Mouse (Mus musculus) common myeloid progenitor, adult 5-6 weeks (primary cell): Measurements from ENCODE around the gene Usp13. TPM values are rescaled to one million over a fixed set of nuclear protein-coding genes. Genes with fewer than 3 reads are reported as not detected.

Experiments
- ATAC-seq: replicated peaks from 2 replicates; pipeline ENCODE4 v1.8.0; 2016; ENCODE audit warnings: low read depth, mild to moderate bottlenecking, moderate TSS enrichment, inconsistent platforms; ENCODE audit not compliant: poor library complexity, severe bottlenecking
- total RNA-seq: library from RNA; stranded (forward); fragments of 200-1000, 187-1606 nt; gene quantifications from 2 replicates; pipeline ENCODE4 v1.2.3, GENCODE M21; 2017

The Usp13 gene
- total RNA-seq, 1 experiment from 2014 or later = not detected

- ATAC-seq = no peak
These were observed 92.8 kb downstream of the Usp13 start for GRCm38 (mm10) chr3:32910071-32910551.

GRCm38 (mm10) chr3:32924168-32924567 lies 106.8 kb downstream of the Usp13 start:
- ATAC-seq = no peak

GRCm38 (mm10) chr3:32939802-32940501 lies 122.6 kb downstream of the Usp13 start:
- ATAC-seq = no peak

- no peak for ATAC-seq
These were observed 130.1 kb downstream of the Usp13 start for GRCm38 (mm10) chr3:32947486-32947885.

- no peak for ATAC-seq
These were observed 134.0 kb downstream of the Usp13 start for GRCm38 (mm10) chr3:32951382-32951781.

- no peak for ATAC-seq
These were observed 144.1 kb downstream of the Usp13 start for GRCm38 (mm10) chr3:32961494-32961893.

GRCm38 (mm10) chr3:32965528-32965927 lies 148.2 kb downstream of the Usp13 start:
- ATAC-seq = peak; percentile 88

GRCm38 (mm10) chr3:32968671-32969425 lies 151.5 kb downstream of the Usp13 start:
- ATAC-seq = no peak

- no peak for ATAC-seq
These were observed 152.9 kb downstream of the Usp13 start for GRCm38 (mm10) chr3:32970257-32970656.

- no peak for ATAC-seq
These were observed 161.9 kb downstream of the Usp13 start for GRCm38 (mm10) chr3:32979238-32979637.

GRCm38 (mm10) chr3:32979981-32980380 lies 162.6 kb downstream of the Usp13 start:
- no peak for ATAC-seq

GRCm38 (mm10) chr3:32985141-32985540 lies 167.8 kb downstream of the Usp13 start:
- ATAC-seq = no peak

Other genes with a start within 250 kb of the Usp13 start
- 28.6 and 32.8 TPM in 2 replicates for gene Gnb4, start 201.0 kb upstream of the Usp13 start, total RNA-seq
- 85.9 and 95.0 TPM in 2 replicates for gene Actl6a, start 111.2 kb upstream of the Usp13 start, total RNA-seq
- 130 TPM in 2 replicates for gene Ndufb5, start 80.6 kb upstream of the Usp13 start, total RNA-seq
- gene Mrpl47, start 79.9 kb upstream of the Usp13 start, total RNA-seq = 27.8 and 31.0 TPM in 2 replicates